Mouse (Mus musculus) C2C12 (cell line): Measurements from ENCODE around the gene Ly75. TPM values are rescaled to one million over a fixed set of nuclear protein-coding genes. Genes with fewer than 3 reads are reported as not detected.

Experiments used
- H3K27me3 ChIP-seq: one replicate; pipeline ENCODE4 v1.6.1; 2011; ENCODE audit not compliant: control insufficient read depth, insufficient read depth, insufficient read length
- H3K36me3 ChIP-seq: one replicate; pipeline ENCODE4 v1.6.1; 2011; ENCODE audit not compliant: control insufficient read depth, insufficient read depth
- H3K4me3 ChIP-seq: one replicate; pipeline ENCODE4 v1.5.1; 2011; ENCODE audit warnings: mild to moderate bottlenecking, control low read depth; ENCODE audit not compliant: poor library complexity, insufficient read depth, severe bottlenecking
- H3K79me2 ChIP-seq: one replicate; pipeline ENCODE4 v1.6.1; 2011; ENCODE audit not compliant: control insufficient read depth, insufficient read depth
- H3K79me3 ChIP-seq: one replicate; pipeline ENCODE4 v1.6.1; 2011; ENCODE audit warnings: low read depth, control low read depth
- H3ac ChIP-seq: one replicate; pipeline ENCODE3; 2011; ENCODE audit warnings: low read depth; ENCODE audit not compliant: control insufficient read depth, insufficient read length
- CEBPB ChIP-seq: IDR thresholded peaks from one replicate; pipeline ENCODE4 v1.6.1; 2011; ENCODE audit warnings: low read depth, mild to moderate bottlenecking, control low read depth, moderate library complexity
- CTCF ChIP-seq: IDR thresholded peaks from one replicate; pipeline ENCODE4 v1.5.1; 2011; ENCODE audit not compliant: control insufficient read depth, insufficient read depth, insufficient read length
- FOSL1 ChIP-seq: IDR thresholded peaks from one replicate; pipeline ENCODE4 v1.8.0; 2011; ENCODE audit warnings: mild to moderate bottlenecking, low read length; ENCODE audit not compliant: poor library complexity, insufficient read depth, severe bottlenecking
- MAX ChIP-seq: IDR thresholded peaks from one replicate; pipeline ENCODE4 v1.6.1; 2011; ENCODE audit warnings: mild to moderate bottlenecking, control low read depth
- MYOD1 ChIP-seq: IDR thresholded peaks from one replicate; pipeline ENCODE4 v1.6.1; 2011; ENCODE audit warnings: low read depth; ENCODE audit not compliant: control insufficient read depth, insufficient read length
- MYOG ChIP-seq: IDR thresholded peaks from one replicate; pipeline ENCODE4 v1.6.1; 2011; ENCODE audit not compliant: control insufficient read depth, insufficient read length; ENCODE audit errors: extremely low read depth
- USF1 ChIP-seq: IDR thresholded peaks from one replicate; pipeline ENCODE4 v1.6.1; 2011; ENCODE audit warnings: low read depth, mild to moderate bottlenecking, control low read depth, moderate library complexity
- polyA plus RNA-seq: library from polyadenylated mRNA; unstranded; fragments of >200 nt; fragmentation: generic; extraction: Trizol; gene quantifications from one replicate; pipeline ENCODE4 v1.2.1, GENCODE M21; 2012; ENCODE audit warnings: missing spikeins

Gene Ly75
- polyA plus RNA-seq, 1 experiment, result 8.7 TPM

GRCm38 (mm10) chr2:60298266-60298665 is 84.8 kb downstream of the Ly75 start:
- Histone ChIP-seq H3K27me3 (no peaks in the 10 kb centered on the region), H3K36me3 (peaks cover 36% of the 10 kb centered on the region), H3K4me3 (no peak overlapping the region), H3ac (no peak overlapping the region), H3K79me2 (no peaks in the 10 kb centered on the region), H3K79me3 (no peaks in the 10 kb centered on the region)
- no peak for TF ChIP-seq MYOG
- TF ChIP-seq CTCF, result no peak
- no peak for TF ChIP-seq CEBPB
- no peak for TF ChIP-seq MAX
- no peak for TF ChIP-seq FOSL1
- TF ChIP-seq USF1, result no peak
- TF ChIP-seq MYOD1, result no peak

GRCm38 (mm10) chr2:60291381-60291780 is 91.7 kb downstream of the Ly75 start:
- Histone ChIP-seq H3K27me3 (no peaks in the 10 kb centered on the region), H3K79me2 (no peaks in the 10 kb centered on the region), H3ac (no peak overlapping the region), H3K36me3 (no peaks in the 10 kb centered on the region), H3K79me3 (no peaks in the 10 kb centered on the region), H3K4me3 (no peak overlapping the region)
- TF ChIP-seq CEBPB (no peak), USF1 (no peak), FOSL1 (no peak)

GRCm38 (mm10) chr2:60289451-60289850 is 93.7 kb downstream of the Ly75 start:
- Histone ChIP-seq H3ac (no peak overlapping the region), H3K79me2 (no peaks in the 10 kb centered on the region), H3K79me3 (no peaks in the 10 kb centered on the region), H3K36me3 (no peaks in the 10 kb centered on the region), H3K27me3 (no peaks in the 10 kb centered on the region), H3K4me3 (no peak overlapping the region)
- TF ChIP-seq MYOG, result no peak
- no peak for TF ChIP-seq CEBPB
- TF ChIP-seq USF1, result no peak
- no peak for TF ChIP-seq FOSL1
- TF ChIP-seq MYOD1, result no peak
- TF ChIP-seq CTCF, result no peak
- TF ChIP-seq MAX, result no peak

GRCm38 (mm10) chr2:60288606-60289005 is 94.5 kb downstream of the Ly75 start:
- no peak overlapping the region for H3K4me3 ChIP-seq
- no peak overlapping the region for H3ac ChIP-seq
- no peaks in the 10 kb centered on the region for H3K79me3 ChIP-seq
- no peak for TF ChIP-seq MYOG
- no peak for TF ChIP-seq USF1
- no peak for TF ChIP-seq FOSL1
- TF ChIP-seq MAX, result no peak
- no peak for TF ChIP-seq MYOD1
- no peak for TF ChIP-seq CTCF
- TF ChIP-seq CEBPB, result no peak
- H3K36me3 ChIP-seq, result no peaks in the 10 kb centered on the region
- H3K27me3 ChIP-seq, result no peaks in the 10 kb centered on the region
- no peaks in the 10 kb centered on the region for H3K79me2 ChIP-seq

- Histone ChIP-seq H3K79me2 (no peaks in the 10 kb centered on the region), H3K79me3 (no peaks in the 10 kb centered on the region), H3K36me3 (no peaks in the 10 kb centered on the region), H3ac (no peak overlapping the region), H3K27me3 (no peaks in the 10 kb centered on the region), H3K4me3 (no peak overlapping the region)
- TF ChIP-seq MYOD1 (no peak), MYOG (no peak), FOSL1 (no peak), USF1 (no peak), CTCF (no peak), CEBPB (no peak), MAX (no peak)
Measured at GRCm38 (mm10) chr2:60285107-60285617, 97.9 kb downstream of the Ly75 start.

- no peaks in the 10 kb centered on the region for H3K79me3 ChIP-seq
- H3ac ChIP-seq, result no peak within 1 kb of the TSS
- TF ChIP-seq USF1 (no peak), MYOG (no peak), MYOD1 (no peak), MAX (no peak), FOSL1 (no peak), CTCF (no peak), CEBPB (no peak)
- no peak within 1 kb of the TSS for H3K4me3 ChIP-seq
- H3K36me3 ChIP-seq, result no peaks in the 10 kb centered on the region
- H3K79me2 ChIP-seq, result no peaks in the 10 kb centered on the region
- no peaks in the 10 kb centered on the region for H3K27me3 ChIP-seq
Measured at GRCm38 (mm10) chr2:60284467-60284821, 98.7 kb downstream of the Ly75 start, which contains the start of gene Cd302. Cd302 (minus strand) TSS chr2:60284488.
